Mouse (Mus musculus) thymus, adult 2 months (tissue): ENCODE measurements around the gene Pex10. TPM values are rescaled to one million over a fixed set of nuclear protein-coding genes. Genes with fewer than 3 reads are reported as not detected.

Experiments
- DNase-seq: peaks from one replicate; pipeline ENCODE4 v3.0.0; 2021
- H3K27ac ChIP-seq: fragments of 200-500 bp; 2 replicates; pipeline ENCODE4 v1.5.1; 2012; ENCODE audit warnings: low read length, control low read depth; ENCODE audit not compliant: control insufficient read depth, insufficient read depth
- H3K27me3 ChIP-seq: fragments of 200-500 bp; 2 replicates; pipeline ENCODE4 v1.6.1; 2012; ENCODE audit warnings: mild to moderate bottlenecking, low read length, moderate library complexity, mixed read lengths; ENCODE audit not compliant: control insufficient read depth, insufficient read depth
- H3K36me3 ChIP-seq: fragments of 200-500 bp; 2 replicates; pipeline ENCODE4 v1.6.1; 2012; ENCODE audit warnings: mild to moderate bottlenecking, low read length, moderate library complexity; ENCODE audit not compliant: control insufficient read depth, insufficient read depth
- H3K4me1 ChIP-seq: fragments of 200-500 bp; replicated peaks from 2 replicates; pipeline ENCODE4 v1.6.1; 2012; ENCODE audit warnings: low read length; ENCODE audit not compliant: control insufficient read depth, insufficient read depth
- H3K4me3 ChIP-seq: fragments of 200-500 bp; 2 replicates; pipeline ENCODE4 v1.5.1; 2012; ENCODE audit warnings: mild to moderate bottlenecking, low read length, control low read depth, moderate library complexity; ENCODE audit not compliant: control insufficient read depth, insufficient read depth
- CTCF ChIP-seq: fragments of 200-500 bp; IDR thresholded peaks from 2 replicates; pipeline ENCODE4 v1.5.1; 2012; ENCODE audit warnings: mild to moderate bottlenecking, control low read depth, low read length, moderate library complexity, borderline replicate concordance; ENCODE audit not compliant: control insufficient read depth, poor library complexity, insufficient read depth; ENCODE audit errors: extremely low read depth
- POLR2A ChIP-seq: fragments of 200-500 bp; IDR thresholded peaks from 2 replicates; pipeline ENCODE4 v1.6.1; 2012; ENCODE audit warnings: mild to moderate bottlenecking, low read length, control low read depth, moderate library complexity; ENCODE audit not compliant: control insufficient read depth, poor library complexity, insufficient read depth; ENCODE audit errors: extremely low read depth
- WGBS: fragments of 180-500 bp; shearing (Covaris S2); methylation state at CpG from one replicate; pipeline ENCODE4 v1.1.7; 2018; 5-methylcytosine and 5-hydroxymethylcytosine counted together
- polyA plus RNA-seq: library from polyadenylated mRNA; depleted of rRNA; stranded (reverse); fragments of >200 nt; gene quantifications from 2 replicates; pipeline ENCODE4 v1.2.3, GENCODE M21; 2012; rRNA removed

The Pex10 gene
- polyA plus RNA-seq, 1 experiment, result 38.0 TPM

GRCm38 (mm10) chr4:155118278-155118677 is 51.5 kb downstream of the Pex10 start:
- no peak for TF ChIP-seq CTCF
- TF ChIP-seq POLR2A, result no peak

GRCm38 (mm10) chr4:155120038-155120437 is 53.2 kb downstream of the Pex10 start:
- no peaks in the 10 kb centered on the region for H3K4me1 ChIP-seq

More at GRCm38 (mm10) chr4:155118278-155118677, 51.5 kb downstream of the Pex10 start:
- H3K27me3 ChIP-seq, result no peaks in the 10 kb centered on the region
- H3K27ac ChIP-seq, result no peak overlapping the region
- WGBS, result 97% methylated on average over 10 of the region's 10 CpGs
- no peaks in the 10 kb centered on the region for H3K4me1 ChIP-seq
- H3K4me3 ChIP-seq, result no peak overlapping the region
- DNase-seq, result no peak
- no peaks in the 10 kb centered on the region for H3K36me3 ChIP-seq

DNA sequence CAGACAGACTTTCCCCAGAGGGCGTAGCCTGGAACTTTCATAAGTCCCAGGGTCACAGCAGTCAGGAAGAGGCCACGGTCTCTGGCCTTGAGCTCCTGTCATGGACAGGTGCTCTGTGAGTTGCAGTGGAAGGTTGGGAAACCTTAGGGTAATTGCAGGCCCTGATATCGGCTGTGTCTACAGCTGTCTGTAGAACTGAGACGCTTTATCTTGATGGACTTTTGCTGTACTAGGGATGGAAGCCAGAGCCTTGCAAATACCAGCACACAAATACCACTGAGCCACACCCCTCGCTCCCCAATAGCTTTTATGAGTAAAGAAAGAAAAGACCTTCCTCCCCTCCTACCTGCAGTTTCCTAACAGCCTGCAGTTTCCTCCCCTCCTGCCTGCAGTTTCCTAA is 53.8 kb downstream of the Pex10 start:
- WGBS, result 89% methylated on average over 5 of the region's 5 CpGs
- TF ChIP-seq POLR2A (no peak), CTCF (no peak)
- no peak overlapping the region for H3K27ac ChIP-seq
- no peak overlapping the region for H3K4me3 ChIP-seq
- no peaks in the 10 kb centered on the region for H3K4me1 ChIP-seq
- no peaks in the 10 kb centered on the region for H3K36me3 ChIP-seq
- no peaks in the 10 kb centered on the region for H3K27me3 ChIP-seq
- no peak for DNase-seq

More at GRCm38 (mm10) chr4:155120038-155120437, 53.2 kb downstream of the Pex10 start:
- 96% methylated on average over 7 of the region's 7 CpGs for WGBS
- H3K36me3 ChIP-seq, result no peaks in the 10 kb centered on the region
- no peak overlapping the region for H3K27ac ChIP-seq
- DNase-seq, result no peak
- H3K4me3 ChIP-seq, result no peak overlapping the region
- no peak for TF ChIP-seq POLR2A
- no peak for TF ChIP-seq CTCF
- H3K27me3 ChIP-seq, result no peaks in the 10 kb centered on the region

GRCm38 (mm10) chr4:155121222-155121621 is 54.4 kb downstream of the Pex10 start:
- no peak overlapping the region for H3K27ac ChIP-seq
- H3K4me1 ChIP-seq, result peaks cover 2% of the 10 kb centered on the region
- no peaks in the 10 kb centered on the region for H3K36me3 ChIP-seq
- no peak overlapping the region for H3K4me3 ChIP-seq
- DNase-seq, result no peak
- H3K27me3 ChIP-seq, result no peaks in the 10 kb centered on the region
- TF ChIP-seq CTCF (no peak), POLR2A (no peak)
- WGBS, result 96% methylated on average over 6 of the region's 6 CpGs

Other genes starting within 250 kb of the Pex10 start
- gene Ttc34, start 229.6 kb upstream of the Pex10 start, polyA plus RNA-seq, result 0.18 and 0.38 TPM in 2 replicates
- gene Mmel1, start 197.4 kb upstream of the Pex10 start, polyA plus RNA-seq, result 0.23 TPM in 2 replicates
- gene Fam213b, start 167.9 kb upstream of the Pex10 start, polyA plus RNA-seq, result 77.1 and 105 TPM in 2 replicates
- gene Tnfrsf14, start 138.5 kb upstream of the Pex10 start, polyA plus RNA-seq, result 215 and 227 TPM in 2 replicates
- gene Hes5, start 106.1 kb upstream of the Pex10 start, polyA plus RNA-seq, result 4.1 and 5.6 TPM in 2 replicates
- 121 and 155 TPM in 2 replicates for gene Pank4, start 102.9 kb upstream of the Pex10 start, polyA plus RNA-seq
- gene Plch2, start 10.2 kb upstream of the Pex10 start, polyA plus RNA-seq, result 7.6 and 10.0 TPM in 2 replicates
- gene Rer1, start 19.4 kb downstream of the Pex10 start, polyA plus RNA-seq, result 107 and 111 TPM in 2 replicates
- 3.8 and 5.0 TPM in 2 replicates for gene Morn1, start 19.6 kb downstream of the Pex10 start, polyA plus RNA-seq
- gene Ski, start 155.6 kb downstream of the Pex10 start, polyA plus RNA-seq, result 70.5 and 79.5 TPM in 2 replicates
- gene Faap20, start 182.8 kb downstream of the Pex10 start, polyA plus RNA-seq, result 85.7 and 91.3 TPM in 2 replicates